Mouse (Mus musculus) spleen, postnatal 36 days (tissue): Measurements from ENCODE around the gene Atp2a3.

Experiments used
- DNase-seq, 2 experiments: peaks; one replicate each; pipeline ENCODE4 v3.0.0; 2022; ENCODE audit warnings: low spot score in 2 of 2, mixed read lengths in 1 of 2

Atp2a3 gene

DNA sequence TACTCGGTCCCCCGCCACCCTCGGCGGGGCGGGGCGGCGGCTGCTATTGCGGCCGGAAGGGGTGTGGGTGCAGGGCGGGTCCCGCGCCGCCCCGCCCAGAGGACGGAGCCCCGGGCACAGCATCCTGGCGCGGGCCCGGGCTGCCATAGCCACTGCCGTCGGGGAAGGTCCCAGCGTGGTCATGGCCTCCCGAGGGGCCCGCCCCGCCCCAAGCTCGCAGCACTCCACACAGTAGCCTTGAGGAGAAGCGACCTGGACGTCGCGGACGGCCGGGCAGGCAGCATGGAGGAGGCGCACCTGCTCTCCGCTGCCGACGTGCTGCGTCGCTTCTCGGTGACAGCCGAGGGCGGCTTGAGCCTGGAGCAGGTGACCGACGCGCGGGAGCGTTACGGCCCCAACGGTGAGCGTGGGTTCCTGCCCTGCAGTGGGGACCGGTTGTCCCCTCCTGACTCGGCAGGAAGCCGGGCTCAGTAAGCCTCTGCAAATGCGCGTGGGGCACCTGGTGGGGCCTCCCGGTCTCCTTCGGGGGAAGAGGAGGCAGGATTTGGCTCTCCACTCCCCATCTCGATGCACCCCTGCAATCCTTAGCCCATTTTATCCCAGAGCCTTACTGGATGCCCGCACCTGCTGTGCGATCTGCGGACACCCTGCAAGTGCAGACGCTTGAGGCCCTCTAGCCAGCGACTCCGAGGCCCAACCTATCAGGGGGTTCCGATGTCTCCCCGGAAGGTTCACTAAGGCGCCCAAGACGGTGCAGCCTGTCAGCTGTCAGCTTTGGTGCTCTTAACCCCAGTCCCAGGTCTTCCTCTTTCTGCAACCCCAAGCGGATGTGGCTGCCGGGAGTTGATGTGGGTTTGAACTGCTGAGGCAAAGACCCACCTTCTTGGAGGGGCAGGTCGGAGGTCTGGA is at the start of gene Atp2a3:
Atp2a3 (plus strand) TSS at position 98 of the 909 bp plus-strand sequence.
- DNase-seq, result peak; percentile 90 to 91

DNA sequence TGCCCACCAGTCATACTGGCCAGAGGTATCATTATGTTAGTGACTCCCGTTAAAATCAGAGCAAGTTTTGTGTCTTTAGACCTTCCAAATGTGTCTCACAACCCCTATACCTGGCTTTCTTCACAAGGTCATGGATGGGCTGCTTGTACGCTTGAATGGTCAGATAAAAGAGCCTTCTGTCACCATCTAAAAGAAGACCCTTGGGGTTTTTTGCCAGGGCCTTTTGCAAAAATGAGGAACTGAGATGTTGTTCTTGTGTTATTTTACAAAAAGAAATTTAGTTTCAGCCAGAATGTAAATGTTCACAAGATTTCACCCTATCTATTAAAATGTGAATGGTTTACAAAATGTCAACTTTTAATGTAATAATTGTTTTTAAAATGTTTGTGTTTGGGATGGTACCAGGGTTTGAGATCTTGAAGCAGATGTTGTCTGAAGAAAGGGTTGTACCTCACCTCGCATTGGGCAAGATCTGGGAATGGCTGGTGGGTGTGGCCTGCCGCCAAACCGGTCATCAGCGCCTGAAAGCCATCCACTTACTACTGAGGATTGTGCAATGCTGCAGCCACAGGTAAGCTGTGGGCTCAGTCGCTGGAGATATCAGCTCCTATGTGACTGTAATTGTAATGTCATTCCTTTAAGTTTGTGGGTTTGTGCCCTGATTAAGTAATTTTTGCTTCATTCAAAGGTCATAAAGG is 43.5 kb upstream of the Atp2a3 start:
- peak; percentile 42 to 51 for DNase-seq

DNA sequence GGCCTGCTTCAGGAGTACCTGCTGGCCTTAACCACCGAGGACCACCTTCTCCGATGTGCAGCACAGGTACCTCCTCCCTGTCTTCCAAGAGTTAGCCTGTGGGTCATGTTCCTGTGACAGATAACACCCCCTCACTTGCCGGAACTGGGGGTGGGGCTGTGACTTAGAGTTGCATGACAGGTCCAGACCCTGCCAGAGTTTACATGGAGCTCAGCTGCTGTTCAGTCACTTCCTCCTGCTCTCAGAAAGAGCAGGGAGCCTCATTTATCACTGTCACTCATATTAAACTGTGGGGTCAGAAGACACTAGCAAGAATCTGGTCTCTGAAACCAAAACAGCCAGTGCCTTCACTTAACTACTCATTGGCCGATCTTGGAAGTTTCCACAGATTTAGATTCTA is 37.9 kb upstream of the Atp2a3 start:
- DNase-seq, result peak in 1 of 2 experiments; percentile 17

DNA sequence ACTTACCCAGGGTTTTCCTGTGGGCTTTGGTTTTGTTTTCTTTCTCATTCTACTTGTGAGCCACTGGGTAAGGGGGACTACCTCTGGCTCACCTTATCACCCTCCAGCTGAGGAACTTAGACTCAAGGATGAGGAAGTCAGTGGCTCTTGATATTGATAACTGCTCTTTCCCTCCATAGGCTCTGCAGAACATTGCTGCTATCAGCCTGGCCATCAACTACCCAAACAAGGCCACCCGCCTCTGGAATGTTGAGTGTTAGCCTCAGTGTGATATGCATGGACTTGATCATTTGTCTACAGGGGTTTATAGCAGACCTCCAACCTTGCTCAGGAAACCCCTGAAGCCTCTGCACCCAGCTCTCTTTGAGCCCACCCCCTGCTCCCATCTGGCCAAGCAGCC is 36.5 kb upstream of the Atp2a3 start:
- no peak for DNase-seq

DNA sequence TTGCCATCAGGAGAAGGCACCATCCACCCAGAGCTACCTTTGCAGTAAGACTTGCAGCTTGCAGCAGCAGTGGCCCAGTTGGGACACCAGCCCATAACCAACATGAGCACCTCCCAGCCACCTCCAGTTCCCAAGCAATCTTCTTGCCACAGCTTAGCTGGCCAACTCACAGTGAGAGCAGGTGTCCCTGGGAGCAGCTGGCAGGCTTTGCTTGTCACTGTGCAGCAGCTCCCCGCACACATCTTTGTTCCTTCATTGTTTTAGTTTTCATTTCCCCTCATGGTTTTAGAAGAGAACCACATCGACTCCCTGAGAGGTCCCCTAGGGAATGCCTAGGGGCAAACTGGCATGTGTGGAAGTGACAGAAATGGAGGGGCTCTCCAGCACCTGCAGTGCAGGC is 35.9 kb upstream of the Atp2a3 start:
- peak in 1 of 2 experiments; percentile 8 for DNase-seq

DNA sequence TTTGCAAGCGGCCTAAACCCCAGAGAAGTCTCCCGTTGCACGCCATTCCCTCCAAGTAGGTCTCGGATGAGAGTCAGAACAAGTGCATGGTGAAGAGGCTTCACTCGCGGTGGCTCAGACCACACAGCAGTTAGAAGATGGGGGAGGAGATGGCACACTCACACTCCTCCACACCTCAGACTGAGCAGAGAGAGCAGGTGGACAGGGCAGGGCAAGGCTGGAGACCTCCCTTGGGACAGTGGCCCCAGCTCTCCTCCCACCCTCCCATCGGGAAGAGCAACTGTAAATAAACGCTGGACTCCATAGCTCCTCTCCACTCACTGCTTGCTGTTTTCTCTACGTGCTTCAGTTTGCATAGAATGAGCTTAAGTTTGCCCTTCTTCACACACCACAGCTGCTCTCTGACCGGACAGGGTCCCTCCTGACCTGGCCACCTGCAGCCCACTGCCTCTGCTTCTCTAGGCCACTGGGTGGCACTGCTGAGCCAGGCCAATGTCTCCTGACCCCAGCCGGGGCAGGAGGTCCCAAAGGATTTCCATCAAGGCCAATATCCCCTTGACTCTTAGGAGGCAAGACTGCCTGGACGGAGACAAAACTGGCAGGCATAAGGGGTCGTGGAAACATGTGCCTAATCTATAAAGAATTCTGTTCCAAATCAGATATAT is 34.6 kb upstream of the Atp2a3 start:
- peak; percentile 36 to 53 for DNase-seq

DNA sequence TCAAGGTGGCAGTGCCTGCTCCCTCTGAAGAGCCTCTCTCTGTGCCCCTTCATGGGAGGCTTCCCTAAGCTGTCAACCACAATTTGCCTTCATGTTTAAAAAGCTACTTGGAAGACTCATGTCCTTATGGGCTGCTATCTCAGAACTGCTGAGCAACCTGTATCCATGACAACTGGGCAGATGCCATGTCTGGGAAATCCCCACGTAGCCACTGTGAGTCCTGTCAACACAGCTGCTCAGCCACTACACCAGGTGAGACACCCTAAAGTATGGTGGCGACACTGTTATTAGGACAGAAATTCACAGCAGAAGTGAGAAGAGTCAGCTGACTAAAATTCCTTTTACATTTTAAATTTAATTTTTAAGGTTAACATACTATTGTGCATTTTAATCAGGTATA is 32.5 kb upstream of the Atp2a3 start:
- DNase-seq, result peak; percentile 67 to 70

DNA sequence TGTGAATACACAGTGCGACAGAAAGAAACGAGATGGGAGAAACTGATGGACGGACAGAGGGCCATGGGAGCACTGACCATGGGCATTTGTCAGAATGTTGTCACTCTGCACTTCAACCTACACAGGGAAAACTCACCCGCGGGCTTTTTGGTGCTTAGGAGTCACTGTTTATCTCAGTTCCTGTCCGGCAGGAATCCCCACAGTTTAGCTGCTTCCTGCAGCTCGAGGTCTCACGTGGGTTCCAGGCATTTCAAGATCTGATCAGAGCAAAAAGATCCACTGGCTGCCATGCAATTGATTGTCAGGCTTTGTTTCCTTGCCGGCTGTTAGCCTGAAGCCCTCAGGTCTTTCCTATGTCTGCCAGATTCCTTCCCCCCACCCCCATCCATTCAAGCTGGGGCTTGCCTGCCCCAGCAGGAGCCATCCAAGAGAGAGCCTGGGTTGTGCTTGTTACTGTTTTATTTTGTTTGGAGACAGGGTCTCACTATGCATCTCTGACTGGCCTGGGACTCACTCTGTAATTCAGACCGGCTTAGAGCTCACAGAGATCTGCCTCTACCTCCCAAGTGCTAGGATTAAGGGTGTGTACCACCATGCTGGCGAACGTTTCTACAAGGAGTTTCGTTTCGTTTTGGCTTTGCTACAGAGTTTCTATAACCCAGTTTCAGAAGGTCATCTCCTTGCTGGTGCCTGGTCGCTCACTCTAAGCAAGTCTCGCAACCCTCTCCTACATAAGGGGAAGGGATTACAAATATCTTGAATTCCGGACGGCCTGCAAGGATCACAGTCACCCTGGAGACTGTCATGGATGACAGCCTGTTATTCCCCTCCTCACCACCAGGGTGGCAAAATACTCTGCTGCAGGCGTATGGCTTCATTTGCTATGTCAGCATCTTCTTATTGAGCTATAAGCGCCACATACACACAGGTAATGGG is 20.5 kb upstream of the Atp2a3 start:
- no peak for DNase-seq

DNA sequence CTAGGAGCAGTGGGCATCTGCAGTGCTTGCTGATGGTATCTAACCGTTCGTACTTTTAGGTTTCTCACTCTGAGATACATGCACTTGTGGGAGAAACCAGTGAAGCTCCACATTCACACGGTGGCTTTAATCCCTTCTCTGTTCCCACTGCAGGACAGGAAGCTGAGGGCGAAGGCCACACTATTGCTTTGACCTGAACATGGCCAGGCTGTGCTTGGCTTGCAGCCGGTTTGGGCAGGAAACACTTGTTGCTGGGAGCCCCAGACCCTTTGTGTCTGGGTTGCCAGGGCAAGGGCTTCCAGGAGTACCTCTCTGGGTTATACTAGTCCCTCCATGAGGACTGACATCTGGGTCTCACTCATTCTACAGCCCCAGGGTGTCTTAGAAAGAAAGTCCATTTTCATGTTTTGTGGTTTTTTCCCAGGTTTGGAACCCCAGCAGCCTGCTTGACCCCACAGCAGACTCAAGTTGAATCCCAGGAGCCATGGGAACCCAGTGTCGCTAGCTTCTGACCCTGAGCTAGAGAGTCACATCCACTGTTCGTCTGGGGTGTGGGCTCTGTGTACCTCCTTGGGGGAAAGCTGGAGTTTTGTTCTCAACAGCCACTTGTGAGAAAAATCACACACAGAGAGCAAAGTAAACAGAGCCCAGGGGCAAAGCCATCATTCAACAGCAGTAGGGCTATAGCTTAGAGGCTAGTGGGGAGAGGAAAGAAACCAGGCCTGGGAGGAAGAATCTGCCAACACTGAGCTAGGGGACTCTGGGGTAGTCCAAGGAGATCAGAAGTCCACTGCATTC is 15.8 kb upstream of the Atp2a3 start:
- DNase-seq, result no peak

DNA sequence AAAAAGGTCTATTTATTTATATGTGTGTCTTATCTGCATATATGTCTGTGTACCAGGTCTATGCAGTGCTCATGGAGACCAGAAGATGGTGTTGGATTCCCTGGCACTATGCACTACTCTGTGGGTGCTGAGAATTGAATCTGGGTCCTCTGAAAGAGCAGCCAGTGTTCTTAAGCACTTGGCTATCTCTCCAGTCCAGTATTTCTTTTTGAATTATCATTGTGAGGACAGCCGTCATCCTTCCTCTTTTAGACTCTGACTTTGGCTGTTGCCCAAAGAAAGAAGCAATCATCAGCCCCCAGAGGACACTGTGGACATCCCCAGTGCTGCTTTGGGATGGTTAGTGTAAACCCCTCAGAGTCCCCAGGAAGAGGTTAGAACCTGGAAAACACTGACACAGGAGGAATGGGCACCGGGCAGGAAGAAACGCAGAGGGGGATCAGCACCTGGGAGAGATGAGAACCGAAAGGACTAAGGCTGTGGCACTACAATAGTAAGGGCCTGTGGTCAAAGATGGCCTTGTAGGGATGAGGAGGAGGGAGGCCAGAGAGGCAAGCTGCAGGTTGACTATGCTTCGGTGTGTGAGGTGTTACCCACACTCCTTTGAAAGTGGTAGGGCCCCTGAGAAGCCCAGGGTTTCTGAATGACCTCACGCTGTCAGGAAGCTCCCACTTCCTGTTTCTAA is 15.0 kb upstream of the Atp2a3 start:
- DNase-seq, result no peak

DNA sequence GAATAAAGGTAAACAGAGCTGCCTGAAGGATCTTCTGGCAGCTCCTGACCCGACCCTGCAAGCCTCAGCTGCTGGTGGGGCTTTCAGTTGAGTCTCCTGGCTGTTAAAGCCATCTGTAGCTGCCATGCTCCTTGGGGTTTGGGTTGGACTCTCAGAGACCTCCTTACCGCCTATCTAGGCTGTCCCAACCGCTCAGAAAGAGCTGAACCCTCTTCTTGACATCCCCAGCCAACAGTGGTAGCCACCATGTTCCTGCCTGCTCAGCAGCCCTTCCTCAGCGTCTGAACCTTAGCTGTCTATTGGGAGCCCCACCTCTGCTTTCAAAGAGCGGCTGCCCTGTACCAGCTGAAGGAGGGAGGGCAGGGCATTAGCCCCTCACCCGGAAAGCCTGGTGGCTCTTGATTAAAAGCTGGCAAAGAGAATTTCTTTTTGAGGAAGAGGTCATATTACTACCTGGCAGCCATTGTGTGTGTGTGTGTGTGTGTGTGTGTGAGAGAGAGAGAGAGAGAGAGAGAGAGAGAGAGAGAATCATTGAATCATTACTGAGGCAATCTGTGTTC is 14.3 kb upstream of the Atp2a3 start:
- no peak for DNase-seq

DNA sequence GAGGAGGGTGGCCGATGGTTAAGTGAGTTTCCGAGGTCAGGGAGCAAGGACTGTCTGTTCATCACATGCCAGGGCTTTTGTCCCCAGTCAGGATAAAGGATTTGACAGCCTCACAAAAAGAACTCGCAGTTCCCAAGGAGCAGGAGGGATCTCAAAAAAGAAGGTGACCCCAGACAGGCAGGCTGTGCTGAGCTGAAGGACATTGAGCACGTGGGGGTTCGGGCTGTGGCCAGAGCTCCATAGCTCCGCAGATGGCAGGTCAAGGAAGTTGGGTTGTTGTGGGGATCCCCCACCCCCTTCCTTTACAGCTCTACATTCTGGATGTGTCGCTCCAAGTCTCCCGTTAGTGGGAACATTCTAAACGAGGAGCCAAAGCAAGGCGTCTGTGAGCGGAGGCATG is 13.1 kb upstream of the Atp2a3 start:
- DNase-seq, result no peak

DNA sequence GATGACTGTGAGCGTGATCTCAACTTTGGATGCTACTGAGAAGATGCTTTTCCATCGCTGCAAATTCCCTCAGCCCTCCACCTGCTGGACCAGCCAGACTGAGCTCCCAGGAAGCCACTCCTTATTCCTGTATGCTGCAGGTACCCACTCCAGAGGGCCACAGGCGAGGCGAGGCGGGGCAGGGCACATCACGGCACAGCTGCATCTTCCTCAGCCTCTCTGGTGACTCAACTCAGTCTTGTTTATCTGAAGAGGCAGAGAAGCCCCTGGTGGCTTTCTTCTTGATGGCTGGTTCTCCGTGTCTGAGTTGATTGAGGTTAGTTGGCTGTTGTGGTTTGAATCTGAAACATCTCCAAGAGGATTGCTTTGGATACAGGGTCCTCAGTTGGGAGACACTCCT is 12.7 kb upstream of the Atp2a3 start:
- DNase-seq, result no peak

DNA sequence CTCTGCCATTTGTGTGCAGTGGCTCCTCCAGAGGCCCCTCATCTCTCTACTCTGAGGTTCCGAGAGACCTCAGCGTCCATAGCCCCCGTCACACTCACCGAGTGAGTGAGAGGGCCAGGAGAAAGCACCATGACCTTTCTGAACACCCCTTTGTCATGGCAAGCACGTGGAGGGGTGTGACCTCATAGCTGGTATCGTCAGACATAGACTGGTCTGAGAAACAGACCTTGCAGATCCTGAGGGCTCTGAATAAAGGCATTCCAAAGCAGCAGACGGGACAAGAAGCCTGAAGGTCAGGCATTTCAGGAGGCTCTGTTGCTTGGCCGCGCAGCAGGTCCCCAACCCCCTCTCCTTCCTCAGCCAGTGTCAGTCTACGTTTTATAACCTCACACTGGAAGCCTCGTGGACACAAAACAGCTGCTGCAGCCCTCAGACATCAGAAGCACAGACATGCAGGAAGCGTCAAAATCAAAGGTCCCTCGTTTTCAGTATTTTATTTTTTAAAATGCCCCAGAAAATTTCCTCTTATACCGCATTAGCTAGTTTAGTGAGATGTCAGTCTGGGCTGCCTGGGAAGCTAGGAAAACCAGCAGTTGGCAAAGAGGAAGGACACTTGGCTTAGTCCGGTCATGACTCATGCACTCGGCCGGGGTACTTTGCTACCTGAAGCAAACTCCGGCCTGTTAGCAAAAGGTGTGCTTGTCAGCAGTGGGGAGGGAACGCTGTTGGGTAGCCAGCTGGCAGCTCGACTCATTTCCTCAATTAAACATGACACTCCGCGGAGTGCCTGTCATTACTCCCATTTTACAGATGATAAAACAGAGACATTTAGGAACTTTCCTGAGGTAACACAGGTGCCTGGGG is 9.6 kb upstream of the Atp2a3 start:
- DNase-seq, result no peak

DNA sequence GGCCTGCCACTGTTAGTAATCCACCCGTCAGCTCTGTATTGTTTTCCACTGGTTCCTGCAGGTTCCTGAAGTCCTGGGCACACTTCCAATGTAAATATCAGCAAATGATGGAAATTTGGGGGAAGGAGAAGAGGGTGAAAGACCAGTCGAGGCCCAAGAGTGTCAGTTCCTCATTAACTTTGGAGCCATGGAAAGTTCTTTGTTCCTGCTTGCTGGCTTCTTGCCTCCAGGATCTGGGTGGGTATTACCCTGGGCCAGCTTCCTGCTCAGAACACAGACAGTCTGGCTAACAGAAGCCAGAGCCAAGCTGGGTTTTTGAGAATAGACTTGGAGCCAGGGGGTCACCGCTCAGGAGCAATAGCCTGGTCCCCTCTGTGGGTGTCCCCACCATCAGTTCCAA is 8.7 kb upstream of the Atp2a3 start:
- no peak for DNase-seq

DNA sequence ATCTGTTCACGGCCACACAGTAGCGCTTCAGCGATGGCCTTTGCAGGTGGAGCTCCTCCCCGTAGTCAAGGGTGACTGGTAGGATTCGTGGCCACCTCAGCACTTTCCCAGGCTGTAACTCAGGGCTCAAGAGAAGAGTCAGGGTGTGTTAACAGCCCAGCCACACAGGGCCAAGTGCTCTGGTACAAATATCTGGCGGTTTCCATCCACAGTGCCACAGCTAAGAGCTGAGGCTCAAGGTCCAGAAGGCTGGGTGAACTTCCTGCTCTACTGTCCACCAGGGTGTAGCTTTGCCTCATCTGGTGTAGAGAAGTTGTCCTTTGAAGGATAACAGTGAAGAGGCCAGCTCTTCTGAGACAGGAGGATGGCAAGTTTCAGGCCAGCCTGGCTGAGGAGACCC is 8.3 kb upstream of the Atp2a3 start:
- DNase-seq, result no peak

DNA sequence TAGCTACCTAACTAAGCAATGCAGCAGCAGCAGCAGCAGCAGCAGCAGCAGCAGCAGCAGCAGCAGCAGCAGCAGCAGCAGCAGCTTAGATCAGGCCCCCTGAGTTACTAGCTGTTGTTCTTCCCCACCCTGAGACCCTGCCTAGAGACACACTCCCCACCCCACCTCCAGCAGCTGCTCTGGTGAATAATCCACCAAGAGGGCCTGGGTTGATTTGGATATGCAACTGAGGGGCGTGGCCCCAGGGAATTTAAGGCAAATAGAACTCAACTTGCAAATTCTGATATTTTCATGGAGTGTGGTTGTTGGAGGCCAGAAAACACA is 7.9 kb upstream of the Atp2a3 start:
- DNase-seq, result no peak

DNA sequence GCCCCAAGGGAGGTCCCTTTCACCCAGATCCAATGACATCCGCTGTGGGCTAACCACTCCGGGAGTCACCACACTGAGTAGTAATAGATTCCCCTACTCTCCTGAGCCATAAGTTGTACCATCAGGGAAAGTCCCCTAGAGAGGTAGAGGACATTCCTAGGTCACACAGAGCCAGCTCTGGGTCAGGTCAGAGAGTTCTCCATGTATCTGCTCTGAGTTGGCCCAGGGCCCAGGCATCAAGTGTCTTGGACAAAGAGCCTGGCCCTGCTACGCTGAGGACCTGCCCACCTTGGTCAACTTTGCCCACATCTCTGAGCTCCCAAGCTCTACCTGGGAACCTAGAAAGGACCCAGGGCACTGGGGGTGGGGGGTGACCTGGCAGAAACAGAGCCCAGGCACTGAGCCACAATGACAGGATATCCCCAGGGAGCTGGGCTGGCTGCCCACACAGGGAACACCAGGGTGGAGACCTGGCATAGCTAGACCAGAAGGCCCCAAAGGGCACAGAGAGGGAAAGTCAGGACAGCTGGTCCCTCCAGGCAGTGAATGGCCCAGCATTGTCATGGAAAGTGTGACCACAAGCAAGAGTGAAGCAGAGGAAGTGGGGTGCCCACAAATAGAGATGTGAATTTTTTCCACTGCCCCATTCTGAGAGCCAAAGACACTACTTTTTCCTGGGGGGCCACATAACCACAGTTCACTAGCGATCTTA is 7.4 kb upstream of the Atp2a3 start:
- peak; percentile 73 to 75 for DNase-seq
